Mouse (Mus musculus): ENCODE results near the gene Cog4. TPM values are rescaled to one million over a fixed set of nuclear protein-coding genes. Genes with fewer than 3 reads are reported as not detected.

The Cog4 gene
- polyA plus RNA-seq, 1 experiment from 2014 or later: 61.4 TPM

- Histone ChIP-seq H3K36me3 (ENCODE audit: poor library complexity, severe bottlenecking) (peaks cover 95% of the 10 kb centered on the region), H3K9ac (no peak overlapping the region), H3K27me3 (no peaks in the 10 kb centered on the region), H3K9me3 (replicated peaks) (no peaks in the 10 kb centered on the region), H3K4me3 (no peak overlapping the region), H3K27ac (no peak overlapping the region), H3K4me2 (no peak overlapping the region), H3K4me1 (no peaks in the 10 kb centered on the region)
- WGBS: 90% methylated on average over 4 of the region's 4 CpGs
- no peak for ATAC-seq
Observed at GRCm38 (mm10) chr8:110877862-110878261, 31.5 kb downstream of the Cog4 start.

- H3K27me3 ChIP-seq: no peaks in the 10 kb centered on the region
- 94% methylated on average over 10 of the region's 10 CpGs for WGBS
- ATAC-seq: no peak
- no peaks in the 10 kb centered on the region for H3K4me1 ChIP-seq
- peaks cover 99% of the 10 kb centered on the region for H3K36me3 ChIP-seq (ENCODE audit: poor library complexity, severe bottlenecking)
- H3K27ac ChIP-seq: no peak overlapping the region
- no peak overlapping the region for H3K9ac ChIP-seq
- H3K9me3 ChIP-seq (replicated peaks): no peaks in the 10 kb centered on the region
- H3K4me3 ChIP-seq: no peak overlapping the region
- H3K4me2 ChIP-seq: no peak overlapping the region
Observed at GRCm38 (mm10) chr8:110881741-110882310, 35.4 kb downstream of the Cog4 start.

GRCm38 (mm10) chr8:110883824-110884223, 37.4 kb downstream of the Cog4 start:
- WGBS: 95% methylated on average over 18 of the region's 18 CpGs
- ATAC-seq: no peak
- Histone ChIP-seq H3K27ac (no peak overlapping the region), H3K36me3 (ENCODE audit: poor library complexity, severe bottlenecking) (peaks cover 100% of the 10 kb centered on the region), H3K4me2 (no peak overlapping the region), H3K4me1 (no peaks in the 10 kb centered on the region), H3K27me3 (no peaks in the 10 kb centered on the region), H3K9ac (no peak overlapping the region), H3K9me3 (replicated peaks) (no peaks in the 10 kb centered on the region), H3K4me3 (no peak overlapping the region)

GRCm38 (mm10) chr8:110886634-110887033, 40.2 kb downstream of the Cog4 start:
- Histone ChIP-seq H3K27ac (no peak overlapping the region), H3K4me2 (no peak overlapping the region), H3K36me3 (ENCODE audit: poor library complexity, severe bottlenecking) (peaks cover 85% of the 10 kb centered on the region), H3K9ac (no peak overlapping the region), H3K27me3 (no peaks in the 10 kb centered on the region), H3K9me3 (replicated peaks) (no peaks in the 10 kb centered on the region), H3K4me1 (no peaks in the 10 kb centered on the region), H3K4me3 (no peak overlapping the region)
- ATAC-seq: no peak
- WGBS: 95% methylated on average over 3 of the region's 3 CpGs

GRCm38 (mm10) chr8:110887551-110887950, 41.2 kb downstream of the Cog4 start:
- no peak for ATAC-seq
- Histone ChIP-seq H3K4me2 (no peak overlapping the region), H3K9me3 (replicated peaks) (no peaks in the 10 kb centered on the region), H3K4me1 (no peaks in the 10 kb centered on the region), H3K9ac (no peak overlapping the region), H3K36me3 (ENCODE audit: poor library complexity, severe bottlenecking) (peaks cover 76% of the 10 kb centered on the region), H3K27ac (no peak overlapping the region), H3K4me3 (no peak overlapping the region), H3K27me3 (no peaks in the 10 kb centered on the region)
- 91% methylated on average over 10 of the region's 10 CpGs for WGBS

- no peak overlapping the region for H3K9ac ChIP-seq
- peaks cover 75% of the 10 kb centered on the region for H3K36me3 ChIP-seq (ENCODE audit: poor library complexity, severe bottlenecking)
- H3K9me3 ChIP-seq (replicated peaks): no peaks in the 10 kb centered on the region
- no peak for ATAC-seq
- WGBS: 93% methylated on average over 8 of the region's 8 CpGs
- H3K4me2 ChIP-seq: no peak overlapping the region
- no peak overlapping the region for H3K4me3 ChIP-seq
- no peak overlapping the region for H3K27ac ChIP-seq
- H3K27me3 ChIP-seq: no peaks in the 10 kb centered on the region
- no peaks in the 10 kb centered on the region for H3K4me1 ChIP-seq
Observed at GRCm38 (mm10) chr8:110888441-110888840, 42.0 kb downstream of the Cog4 start.

- 95% methylated on average over 16 of the region's 16 CpGs for WGBS
- Histone ChIP-seq H3K4me1 (no peaks in the 10 kb centered on the region), H3K9ac (no peak overlapping the region), H3K9me3 (replicated peaks) (no peaks in the 10 kb centered on the region), H3K4me3 (no peak overlapping the region), H3K27ac (no peak overlapping the region), H3K36me3 (ENCODE audit: poor library complexity, severe bottlenecking) (peaks cover 73% of the 10 kb centered on the region), H3K4me2 (no peak overlapping the region), H3K27me3 (no peaks in the 10 kb centered on the region)
- ATAC-seq: no peak
Observed at GRCm38 (mm10) chr8:110888860-110889259, 42.5 kb downstream of the Cog4 start.

- Histone ChIP-seq H3K27ac (no peak overlapping the region), H3K36me3 (ENCODE audit: poor library complexity, severe bottlenecking) (peaks cover 69% of the 10 kb centered on the region), H3K27me3 (no peaks in the 10 kb centered on the region), H3K4me3 (no peak overlapping the region), H3K4me1 (no peaks in the 10 kb centered on the region), H3K9me3 (replicated peaks) (no peaks in the 10 kb centered on the region), H3K4me2 (no peak overlapping the region), H3K9ac (no peak overlapping the region)
- 77% methylated on average over 12 of the region's 12 CpGs for WGBS
- no peak for ATAC-seq
Observed at GRCm38 (mm10) chr8:110889904-110890470, 43.6 kb downstream of the Cog4 start.

GRCm38 (mm10) chr8:110892040-110892439, 45.6 kb downstream of the Cog4 start:
- Histone ChIP-seq H3K9ac (no peak overlapping the region), H3K4me1 (no peaks in the 10 kb centered on the region), H3K27ac (no peak overlapping the region), H3K27me3 (no peaks in the 10 kb centered on the region), H3K9me3 (replicated peaks) (no peaks in the 10 kb centered on the region), H3K4me2 (no peak overlapping the region), H3K4me3 (no peak overlapping the region), H3K36me3 (ENCODE audit: poor library complexity, severe bottlenecking) (peaks cover 49% of the 10 kb centered on the region)
- whole genome bisulfite sequencing: 86% methylated on average over 7 of the region's 7 CpGs
- no peak for ATAC-seq

GRCm38 (mm10) chr8:110892913-110893312, 46.5 kb downstream of the Cog4 start:
- ATAC-seq: no peak
- Histone ChIP-seq H3K9me3 (replicated peaks) (no peaks in the 10 kb centered on the region), H3K9ac (no peak overlapping the region), H3K27ac (no peak overlapping the region), H3K4me2 (no peak overlapping the region), H3K4me1 (no peaks in the 10 kb centered on the region), H3K4me3 (no peak overlapping the region), H3K36me3 (ENCODE audit: poor library complexity, severe bottlenecking) (peaks cover 43% of the 10 kb centered on the region), H3K27me3 (no peaks in the 10 kb centered on the region)
- WGBS: 92% methylated on average over 2 of the region's 2 CpGs

GRCm38 (mm10) chr8:110894851-110895250, 48.5 kb downstream of the Cog4 start:
- no peak overlapping the region for H3K27ac ChIP-seq
- no peak overlapping the region for H3K4me2 ChIP-seq
- WGBS: 87% methylated on average over 10 of the region's 10 CpGs

GRCm38 (mm10) chr8:110895254-110895653, 48.9 kb downstream of the Cog4 start:
- no peak overlapping the region for H3K9ac ChIP-seq
- no peak overlapping the region for H3K4me3 ChIP-seq
- H3K9me3 ChIP-seq (replicated peaks): no peaks in the 10 kb centered on the region
- peaks cover 33% of the 10 kb centered on the region for H3K36me3 ChIP-seq (ENCODE audit: poor library complexity, severe bottlenecking)
- no peaks in the 10 kb centered on the region for H3K4me1 ChIP-seq
- no peak overlapping the region for H3K27ac ChIP-seq
- WGBS: 93% methylated on average over 8 of the region's 9 CpGs
- H3K4me2 ChIP-seq: no peak overlapping the region
- ATAC-seq: no peak
- H3K27me3 ChIP-seq: no peaks in the 10 kb centered on the region

More at GRCm38 (mm10) chr8:110894851-110895250, 48.5 kb downstream of the Cog4 start:
- H3K4me3 ChIP-seq: no peak overlapping the region
- no peaks in the 10 kb centered on the region for H3K9me3 ChIP-seq (replicated peaks)
- no peaks in the 10 kb centered on the region for H3K27me3 ChIP-seq
- no peaks in the 10 kb centered on the region for H3K4me1 ChIP-seq
- H3K9ac ChIP-seq: no peak overlapping the region
- ATAC-seq: no peak
- H3K36me3 ChIP-seq (ENCODE audit: poor library complexity, severe bottlenecking): peaks cover 36% of the 10 kb centered on the region

- H3K9ac ChIP-seq: no peak overlapping the region
- no peaks in the 10 kb centered on the region for H3K27me3 ChIP-seq
- H3K36me3 ChIP-seq (ENCODE audit: poor library complexity, severe bottlenecking): peaks cover 33% of the 10 kb centered on the region
- no peak overlapping the region for H3K4me2 ChIP-seq
- H3K27ac ChIP-seq: no peak overlapping the region
- no peaks in the 10 kb centered on the region for H3K9me3 ChIP-seq (replicated peaks)
- H3K4me3 ChIP-seq: no peak overlapping the region
- H3K4me1 ChIP-seq: no peaks in the 10 kb centered on the region
- 95% methylated on average over 13 of the region's 13 CpGs for WGBS
- ATAC-seq: no peak
Observed at GRCm38 (mm10) chr8:110895812-110896211, 49.4 kb downstream of the Cog4 start.

Data from forebrain, embryonic 13.5 days (tissue).